Mouse (Mus musculus): ENCODE results near the gene Sh3glb1. TPM values are rescaled to one million over a fixed set of nuclear protein-coding genes. Genes with fewer than 3 reads are reported as not detected.

The Sh3glb1 gene
- total and polyA plus RNA-seq, 3 experiments, result 51.0 to 337 (median 79.8) TPM

DNA sequence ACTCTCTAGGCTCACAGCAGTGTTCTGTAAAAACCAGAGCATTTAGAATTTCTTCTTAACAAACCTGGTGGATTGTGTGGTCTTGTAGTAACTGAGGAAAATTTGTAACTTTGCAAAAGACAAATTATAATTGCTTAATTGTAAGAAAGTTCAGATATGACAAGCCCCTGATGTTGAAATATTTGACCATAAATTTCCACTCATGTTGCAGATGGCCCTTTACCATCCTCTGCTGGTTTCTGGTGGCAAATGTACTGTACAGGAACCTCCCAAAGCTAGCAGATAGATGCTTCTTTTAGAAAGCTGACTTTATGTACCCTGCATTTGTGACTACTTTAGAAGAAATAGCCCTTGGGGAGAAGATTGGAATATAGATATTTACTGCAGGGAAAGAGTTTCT lies 80.1 kb downstream of the Sh3glb1 start:
- TF ChIP-seq GATA2 (IDR thresholded peaks at IDR 0.05; ENCODE audit: borderline replicate concordance, low read depth, low read length) (no peak), POLR2AphosphoS5 (IDR thresholded peaks at IDR 0.05; ENCODE audit: insufficient replicate concordance, low read depth, low read length) (no peak), GATA1 (IDR thresholded peaks at IDR 0.05; ENCODE audit: borderline replicate concordance, low read length) (no peak), TAL1 (conservative IDR thresholded peaks at IDR 0.05; ENCODE audit: low read depth, low read length) (no peak), CTCF (IDR thresholded peaks at IDR 0.05; ENCODE audit: low read depth, low read length) (no peak)
- Histone ChIP-seq H3K27me3 (ENCODE audit: insufficient read depth, low read length) (no peaks in the 10 kb centered on the region), H3K4me1 (ENCODE audit: insufficient read depth, low read depth, low read length) (peaks cover 45% of the 10 kb centered on the region), H3K4me3 (ENCODE audit: low read depth, low read length) (no peak overlapping the region), H3K9me3 (replicated peaks) (peaks cover 6% of the 10 kb centered on the region; the same call in 1 of the 2 replicates), H3K36me3 (replicated peaks) (no peaks in the 10 kb centered on the region)
- DNase-seq (ENCODE audit: low spot score) (no peak), ATAC-seq (ENCODE audit: extremely low read depth, insufficient number of reproducible peaks, low FRiP score, poor library complexity, severe bottlenecking) (no peak)

DNA sequence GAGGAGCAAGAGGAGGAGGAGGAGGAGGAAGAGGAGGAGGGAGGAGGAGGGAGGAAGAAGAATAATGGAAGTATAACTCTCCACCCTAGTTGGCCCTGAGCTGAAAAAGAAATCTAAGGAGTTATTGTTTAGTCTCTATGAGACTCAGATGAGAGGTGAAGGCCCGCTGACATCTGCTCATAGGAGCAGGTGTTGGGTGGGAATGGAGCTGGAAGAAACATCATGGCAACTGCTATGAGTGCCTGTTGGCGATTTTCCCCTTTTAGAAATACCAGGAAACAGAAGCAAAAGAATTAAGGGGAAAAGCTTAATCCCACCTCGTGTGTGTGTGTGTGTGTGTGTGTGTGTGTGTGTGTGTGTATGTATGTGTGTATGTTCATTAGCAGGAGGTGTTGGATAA lies 80.7 kb downstream of the Sh3glb1 start:
- DNase-seq (ENCODE audit: low spot score) (no peak), ATAC-seq (ENCODE audit: extremely low read depth, insufficient number of reproducible peaks, low FRiP score, poor library complexity, severe bottlenecking) (no peak)
- Histone ChIP-seq H3K9me3 (replicated peaks) (peaks cover 5% of the 10 kb centered on the region; the same call in 1 of the 2 replicates), H3K36me3 (replicated peaks) (no peaks in the 10 kb centered on the region), H3K27me3 (ENCODE audit: insufficient read depth, low read length) (no peaks in the 10 kb centered on the region), H3K4me3 (ENCODE audit: low read depth, low read length) (no peak overlapping the region), H3K4me1 (ENCODE audit: insufficient read depth, low read depth, low read length) (peaks cover 42% of the 10 kb centered on the region)
- TF ChIP-seq CTCF (IDR thresholded peaks at IDR 0.05; ENCODE audit: low read depth, low read length) (no peak), GATA2 (IDR thresholded peaks at IDR 0.05; ENCODE audit: borderline replicate concordance, low read depth, low read length) (no peak), POLR2AphosphoS5 (IDR thresholded peaks at IDR 0.05; ENCODE audit: insufficient replicate concordance, low read depth, low read length) (no peak), GATA1 (IDR thresholded peaks at IDR 0.05; ENCODE audit: borderline replicate concordance, low read length) (no peak), TAL1 (conservative IDR thresholded peaks at IDR 0.05; ENCODE audit: low read depth, low read length) (no peak)

DNA sequence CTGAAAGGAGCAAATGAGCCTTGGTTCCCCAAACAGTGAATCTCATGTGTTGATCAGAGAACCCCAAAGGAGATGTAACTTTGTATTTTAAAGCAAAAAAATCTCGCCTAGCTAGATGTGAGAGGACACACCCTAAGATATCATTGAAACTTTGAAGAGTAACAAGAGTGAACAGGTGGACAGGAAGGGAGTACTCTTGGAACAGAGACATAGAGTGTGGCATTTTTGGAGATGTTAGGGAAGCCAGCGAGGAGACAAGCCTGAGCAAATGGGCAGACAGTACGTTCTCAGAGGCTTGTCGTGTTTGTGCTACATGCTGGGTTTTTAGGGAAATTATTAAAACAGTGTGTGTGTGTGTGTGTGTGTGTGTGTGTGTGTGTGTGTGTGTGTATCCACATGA lies 82.0 kb downstream of the Sh3glb1 start:
- DNase-seq (ENCODE audit: low spot score) (no peak), ATAC-seq (ENCODE audit: extremely low read depth, insufficient number of reproducible peaks, low FRiP score, poor library complexity, severe bottlenecking) (no peak)
- Histone ChIP-seq H3K36me3 (replicated peaks) (no peaks in the 10 kb centered on the region), H3K4me3 (ENCODE audit: low read depth, low read length) (no peak overlapping the region), H3K9me3 (replicated peaks) (peaks cover 5% of the 10 kb centered on the region; the same call in 1 of the 2 replicates), H3K4me1 (ENCODE audit: insufficient read depth, low read depth, low read length) (peaks cover 40% of the 10 kb centered on the region), H3K27me3 (ENCODE audit: insufficient read depth, low read length) (no peaks in the 10 kb centered on the region)
- no peak for TF ChIP-seq GATA2 (IDR thresholded peaks at IDR 0.05; ENCODE audit: borderline replicate concordance, low read depth, low read length)
- TF ChIP-seq GATA1 (IDR thresholded peaks at IDR 0.05; ENCODE audit: borderline replicate concordance, low read length), result no peak
- no peak for TF ChIP-seq POLR2AphosphoS5 (IDR thresholded peaks at IDR 0.05; ENCODE audit: insufficient replicate concordance, low read depth, low read length)
- TF ChIP-seq CTCF (IDR thresholded peaks at IDR 0.05; ENCODE audit: low read depth, low read length), result no peak
- TF ChIP-seq TAL1 (conservative IDR thresholded peaks at IDR 0.05; ENCODE audit: low read depth, low read length), result no peak

DNA sequence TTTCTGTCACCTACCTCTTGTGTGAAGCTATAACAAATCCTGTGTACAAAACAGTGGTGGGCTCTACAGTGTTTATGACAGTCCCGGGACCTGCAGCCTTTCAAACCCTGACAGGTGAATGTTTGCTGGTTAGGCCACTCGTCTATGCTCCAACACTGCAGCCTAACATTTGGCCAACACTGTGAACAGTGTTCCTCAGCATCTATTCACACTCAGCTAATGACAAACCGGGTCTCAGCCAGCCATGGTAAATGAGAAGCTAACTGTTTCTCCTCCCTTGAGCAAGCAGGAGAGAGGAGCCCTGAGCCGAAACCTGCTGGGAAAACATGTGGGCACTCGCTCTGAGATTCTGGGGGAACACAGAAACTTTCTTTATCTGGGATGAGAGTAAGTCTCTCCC lies 84.9 kb downstream of the Sh3glb1 start:
- no peak for TF ChIP-seq POLR2AphosphoS5 (IDR thresholded peaks at IDR 0.05; ENCODE audit: insufficient replicate concordance, low read depth, low read length)
- no peak for TF ChIP-seq GATA1 (IDR thresholded peaks at IDR 0.05; ENCODE audit: borderline replicate concordance, low read length)
- no peak for TF ChIP-seq TAL1 (conservative IDR thresholded peaks at IDR 0.05; ENCODE audit: low read depth, low read length)
- no peak for TF ChIP-seq CTCF (IDR thresholded peaks at IDR 0.05; ENCODE audit: low read depth, low read length)
- TF ChIP-seq GATA2 (IDR thresholded peaks at IDR 0.05; ENCODE audit: borderline replicate concordance, low read depth, low read length), result no peak
- Histone ChIP-seq H3K27me3 (ENCODE audit: insufficient read depth, low read length) (no peaks in the 10 kb centered on the region), H3K36me3 (replicated peaks) (no peaks in the 10 kb centered on the region), H3K9me3 (replicated peaks) (no peaks in the 10 kb centered on the region), H3K4me1 (ENCODE audit: insufficient read depth, low read depth, low read length) (peaks cover 37% of the 10 kb centered on the region), H3K4me3 (ENCODE audit: low read depth, low read length) (no peak overlapping the region)
- DNase-seq (ENCODE audit: low spot score), result no peak
- ATAC-seq (ENCODE audit: extremely low read depth, insufficient number of reproducible peaks, low FRiP score, poor library complexity, severe bottlenecking), result no peak

Other genes with a start within 250 kb of the Sh3glb1 start
- gene Hs2st1, start 150.2 kb downstream of the Sh3glb1 start, total RNA-seq (2014; fragmentation: Nextera tagmentation), result 37.8 and 43.6 TPM in 2 replicates
- gene Hs2st1, start 150.2 kb downstream of the Sh3glb1 start, total RNA-seq (2017), result 36.1 and 40.6 TPM in 2 replicates
- 6.1 and 7.6 TPM in 2 replicates for gene Hs2st1, start 150.2 kb downstream of the Sh3glb1 start, polyA plus RNA-seq (2012)
- gene Selenof, start 150.0 kb downstream of the Sh3glb1 start, total RNA-seq (2014; fragmentation: Nextera tagmentation), result 314 and 354 TPM in 2 replicates
- 662 and 687 TPM in 2 replicates for gene Selenof, start 150.0 kb downstream of the Sh3glb1 start, total RNA-seq (2017)
- gene Selenof, start 150.0 kb downstream of the Sh3glb1 start, polyA plus RNA-seq (2012), result 19.9 TPM in 2 replicates
- gene Clca3a1, start 40.6 kb upstream of the Sh3glb1 start, total RNA-seq (2014; fragmentation: Nextera tagmentation), result 61.1 and 62.3 TPM in 2 replicates
- gene Clca3a1, start 40.6 kb upstream of the Sh3glb1 start, total RNA-seq (2017), result 19.8 and 21.0 TPM in 2 replicates
- 1.2 and 1.8 TPM in 2 replicates for gene Clca3a1, start 40.6 kb upstream of the Sh3glb1 start, polyA plus RNA-seq (2012)
- 1.7 TPM in 1 of 2 replicates, not detected in the other for gene Clca3a2, start 99.2 kb upstream of the Sh3glb1 start, total RNA-seq (2014; fragmentation: Nextera tagmentation)
- gene Clca3a2, start 99.2 kb upstream of the Sh3glb1 start, total RNA-seq (2017), result 0.05 and 0.41 TPM in 2 replicates
- not detected in 2 replicates for gene Clca3a2, start 99.2 kb upstream of the Sh3glb1 start, polyA plus RNA-seq (2012)
- gene Clca3b, start 129.0 kb upstream of the Sh3glb1 start, total RNA-seq (2014; fragmentation: Nextera tagmentation), result not detected in 2 replicates
- 0.05 TPM in 1 of 2 replicates, not detected in the other for gene Clca3b, start 129.0 kb upstream of the Sh3glb1 start, total RNA-seq (2017)
- gene Clca3b, start 129.0 kb upstream of the Sh3glb1 start, polyA plus RNA-seq (2012), result not detected in 2 replicates
- gene Clca4b, start 212.2 kb upstream of the Sh3glb1 start, total RNA-seq (2014; fragmentation: Nextera tagmentation), result not detected in 2 replicates
- 0.06 TPM in 1 of 2 replicates, not detected in the other for gene Clca4b, start 212.2 kb upstream of the Sh3glb1 start, total RNA-seq (2017)
- gene Clca4b, start 212.2 kb upstream of the Sh3glb1 start, polyA plus RNA-seq (2012), result not detected in 2 replicates